Comparison of ENCODE assay signal across 13 mouse cellular contexts in genomic region chr17:32904414-32904813, GRCm38 (mm10). TPM values are rescaled to one million over a fixed set of nuclear protein-coding genes. Genes with fewer than 3 reads are reported as not detected.
DNase-seq lines count a peak whose midpoint lies in the region; ATAC-seq and TF ChIP-seq lines count a peak whose summit lies in the region.
"Had no signal": no experiment of that assay in that cellular context is flagged by ENCODE, and none has a peak within 500 bp of the region (broad histone marks: within the 10 kb centered on the region; RNA-seq: fewer than 3 reads in every experiment).

No protein-coding gene starts in this region.

- no peak for TF ChIP-seq POLR2A in small intestine, adult 2 months (IDR thresholded peaks at IDR 0.05; ENCODE audit: low read depth, low read length)

- no peaks in the 10 kb centered on the region for H3K27me3 ChIP-seq in forebrain, embryonic 14.5 days (replicated peaks; ENCODE audit: control insufficient read depth, insufficient read depth, low read length)
- H3K27me3 ChIP-seq in forebrain, embryonic 16.5 days (replicated peaks; ENCODE audit: control insufficient read depth, insufficient read depth, low read length): 0 out of 2 replicates have a peak, but pooled peaks cover 5% of the 10 kb centered on the region
- H3K27me3 ChIP-seq in lung, embryonic 14.5 days (ENCODE audit: insufficient read depth, low read length): no peaks in the 10 kb centered on the region
- H3K27me3 ChIP-seq in small intestine, adult 2 months (ENCODE audit: control insufficient read depth, insufficient read depth, low read length): no peaks in the 10 kb centered on the region
- H3K27me3 ChIP-seq in forebrain, embryonic 13.5 days: peaks cover 11% of the 10 kb centered on the region
- H3K27me3 ChIP-seq: forebrain, embryonic 15.5 days; stomach, embryonic 15.5 days had no signal

- 69% methylated on average over 2 of the region's 2 CpGs for WGBS in forebrain, embryonic 14.5 days
- WGBS in forebrain, embryonic 16.5 days: 68% methylated on average over 2 of the region's 2 CpGs
- 56% methylated on average over 2 of the region's 2 CpGs for WGBS in lung, embryonic 14.5 days
- WGBS in small intestine, adult 2 months: 48% methylated on average over 2 of the region's 2 CpGs
- 60% methylated on average over 2 of the region's 2 CpGs for WGBS in forebrain, embryonic 13.5 days

- no peaks in the 10 kb centered on the region for H3K9me3 ChIP-seq in forebrain, embryonic 14.5 days (replicated peaks; ENCODE audit: control insufficient read depth, low read length)
- no peaks in the 10 kb centered on the region for H3K9me3 ChIP-seq in forebrain, embryonic 16.5 days (ENCODE audit: control insufficient read depth, low read length)
- no peaks in the 10 kb centered on the region for H3K9me3 ChIP-seq in lung, embryonic 14.5 days (ENCODE audit: low read depth, low read length)
- H3K9me3 ChIP-seq in forebrain, embryonic 13.5 days (replicated peaks): no peaks in the 10 kb centered on the region
- H3K9me3 ChIP-seq: forebrain, embryonic 15.5 days; stomach, embryonic 15.5 days had no signal

- no peaks in the 10 kb centered on the region for H3K36me3 ChIP-seq in forebrain, embryonic 14.5 days (ENCODE audit: control insufficient read depth, insufficient read depth, low read length)
- H3K36me3 ChIP-seq in forebrain, embryonic 16.5 days (ENCODE audit: control insufficient read depth, insufficient read depth): no peaks in the 10 kb centered on the region
- no peaks in the 10 kb centered on the region for H3K36me3 ChIP-seq in lung, embryonic 14.5 days (ENCODE audit: insufficient read depth)
- peaks cover 48% of the 10 kb centered on the region for H3K36me3 ChIP-seq in small intestine, adult 2 months (ENCODE audit: control insufficient read depth, insufficient read depth, low read length)
- no peaks in the 10 kb centered on the region for H3K36me3 ChIP-seq in forebrain, embryonic 13.5 days (ENCODE audit: poor library complexity, severe bottlenecking)
- H3K36me3 ChIP-seq: forebrain, embryonic 15.5 days; stomach, embryonic 15.5 days had no signal

- H3K4me1 ChIP-seq in forebrain, embryonic 14.5 days (ENCODE audit: control insufficient read depth, insufficient read depth, low read length): no peaks in the 10 kb centered on the region
- H3K4me1 ChIP-seq in forebrain, embryonic 16.5 days (replicated peaks; ENCODE audit: control insufficient read depth, insufficient read depth, low read length): no peaks in the 10 kb centered on the region
- no peaks in the 10 kb centered on the region for H3K4me1 ChIP-seq in lung, embryonic 14.5 days (ENCODE audit: insufficient read depth)
- H3K4me1 ChIP-seq in small intestine, adult 2 months (ENCODE audit: control insufficient read depth, insufficient read depth, insufficient read length, low read length): peaks cover 5% of the 10 kb centered on the region
- no peaks in the 10 kb centered on the region for H3K4me1 ChIP-seq in forebrain, embryonic 13.5 days
- H3K4me1 ChIP-seq: forebrain, embryonic 15.5 days had no signal

- H3K4me2 ChIP-seq in forebrain, embryonic 14.5 days (ENCODE audit: low read length): no peak overlapping the region
- no peak overlapping the region for H3K4me2 ChIP-seq in forebrain, embryonic 16.5 days (ENCODE audit: low read length)
- no peak overlapping the region for H3K4me2 ChIP-seq in lung, embryonic 14.5 days
- H3K4me2 ChIP-seq in forebrain, embryonic 13.5 days: no peak overlapping the region
- H3K4me2 ChIP-seq: forebrain, embryonic 15.5 days; midbrain, embryonic 11.5 days; stomach, embryonic 15.5 days had no signal

- DNase-seq in forebrain, embryonic 14.5 days (ENCODE audit: low spot score): peak; percentile 10
- peak; percentile 36 for DNase-seq in lung, embryonic 14.5 days
- no peak for DNase-seq in lung, adult 18-20 months
- peak; percentile 5 for DNase-seq in T-cell, adult 2 months (ENCODE audit: low spot score)
- DNase-seq in frontal cortex, adult 2 months (ENCODE audit: extremely low spot score in 1 of 2, low spot score in 1 of 2): no peak

- no peak overlapping the region for H3K4me3 ChIP-seq in forebrain, embryonic 14.5 days (ENCODE audit: low read depth, low read length)
- H3K4me3 ChIP-seq in forebrain, embryonic 16.5 days (replicated peaks; ENCODE audit: low read length): no peak overlapping the region
- H3K4me3 ChIP-seq in lung, embryonic 14.5 days (ENCODE audit: low read depth, low read length): no peak overlapping the region
- H3K4me3 ChIP-seq in small intestine, adult 2 months (ENCODE audit: low read depth, low read length): no peak overlapping the region
- no peak overlapping the region for H3K4me3 ChIP-seq in forebrain, embryonic 13.5 days
- H3K4me3 ChIP-seq: forebrain, embryonic 15.5 days; stomach, embryonic 15.5 days had no signal

- peak; percentile 46 for TF ChIP-seq CTCF in lung, embryonic 14.5 days (IDR thresholded peaks at IDR 0.05; ENCODE audit: low read depth)
- peak; percentile 27; the same call in 1 of the 2 replicates for TF ChIP-seq CTCF in small intestine, adult 2 months (IDR thresholded peaks at IDR 0.05; ENCODE audit: extremely low read depth, insufficient read length, insufficient replicate concordance, low read depth, low read length)

- H3K27ac ChIP-seq in forebrain, embryonic 14.5 days (ENCODE audit: low read depth, low read length): no peak overlapping the region
- H3K27ac ChIP-seq in forebrain, embryonic 16.5 days (ENCODE audit: low read length): no peak overlapping the region
- H3K27ac ChIP-seq in lung, embryonic 14.5 days (ENCODE audit: low read depth): no peak overlapping the region
- H3K27ac ChIP-seq in small intestine, adult 2 months (ENCODE audit: insufficient read depth, low read depth, low read length): no peak overlapping the region
- H3K27ac ChIP-seq in forebrain, embryonic 13.5 days: no peak overlapping the region
- H3K27ac ChIP-seq: forebrain, embryonic 15.5 days; stomach, embryonic 15.5 days had no signal

- no peak for ATAC-seq in forebrain, embryonic 14.5 days
- no peak for ATAC-seq in forebrain, embryonic 16.5 days
- ATAC-seq in lung, embryonic 14.5 days (ENCODE audit: insufficient read depth): no peak
- ATAC-seq in forebrain, embryonic 13.5 days: no peak
- ATAC-seq: forebrain, embryonic 15.5 days had no signal

- H3K9ac ChIP-seq in forebrain, embryonic 14.5 days (ENCODE audit: low read length): no peak overlapping the region
- H3K9ac ChIP-seq in forebrain, embryonic 16.5 days (replicated peaks; ENCODE audit: low read depth, low read length): no peak overlapping the region
- no peak overlapping the region for H3K9ac ChIP-seq in lung, embryonic 14.5 days
- H3K9ac ChIP-seq in forebrain, embryonic 13.5 days: no peak overlapping the region
- H3K9ac ChIP-seq: forebrain, embryonic 15.5 days; stomach, embryonic 15.5 days had no signal

RNA-seq across cellular contexts. Expression of gene Cyp4f14, which starts 12.7 kb away (rescaled TPM):
- polyA plus RNA-seq in forebrain, embryonic 14.5 days (2014; fragmentation: Nextera tagmentation; extraction: Ambion mirVana): 0.10 TPM in 1 of 2 replicates, not detected in the other
- 0.18 and 0.27 TPM in 2 replicates for polyA plus RNA-seq in forebrain, embryonic 16.5 days (2015; fragmentation: Nextera tagmentation; extraction: Ambion mirVana)
- polyA plus RNA-seq in lung, embryonic 14.5 days (2014; fragmentation: Nextera tagmentation; extraction: Ambion mirVana): not detected in 2 replicates
- polyA plus RNA-seq in small intestine, adult 2 months (2012; rRNA removed): 364 and 1,373 TPM in 2 replicates
- 12.2 and 15.1 TPM in 2 replicates for polyA plus RNA-seq in frontal cortex, adult 2 months (2012; rRNA removed)
- polyA plus RNA-seq in forebrain, embryonic 13.5 days (2015; fragmentation: Nextera tagmentation; extraction: Ambion mirVana): not detected in 2 replicates
- polyA plus RNA-seq: heart, embryonic 14.5 days; limb, embryonic 11.5 days; midbrain, embryonic 11.5 days had no signal

RNA-seq across cellular contexts. Expression of gene Zfp870, which starts 13.0 kb away (rescaled TPM):
- 8.5 and 10.9 TPM in 2 replicates for polyA plus RNA-seq in forebrain, embryonic 14.5 days (2014; fragmentation: Nextera tagmentation; extraction: Ambion mirVana)
- 8.1 and 10.4 TPM in 2 replicates for polyA plus RNA-seq in forebrain, embryonic 16.5 days (2015; fragmentation: Nextera tagmentation; extraction: Ambion mirVana)
- 7.9 and 8.8 TPM in 2 replicates for polyA plus RNA-seq in lung, embryonic 14.5 days (2014; fragmentation: Nextera tagmentation; extraction: Ambion mirVana)
- 0.09 and 0.30 TPM in 2 replicates for polyA plus RNA-seq in small intestine, adult 2 months (2012; rRNA removed)
- 5.7 TPM in 2 replicates for polyA plus RNA-seq in frontal cortex, adult 2 months (2012; rRNA removed)
- polyA plus RNA-seq in forebrain, embryonic 13.5 days (2015; fragmentation: Nextera tagmentation; extraction: Ambion mirVana): 6.1 and 7.8 TPM in 2 replicates

RNA-seq across cellular contexts. Expression of gene Cyp4f13, which starts 42.8 kb away (rescaled TPM):
- polyA plus RNA-seq in forebrain, embryonic 14.5 days (2014; fragmentation: Nextera tagmentation; extraction: Ambion mirVana): 3.6 and 4.5 TPM in 2 replicates
- polyA plus RNA-seq in forebrain, embryonic 16.5 days (2015; fragmentation: Nextera tagmentation; extraction: Ambion mirVana): 8.0 and 8.4 TPM in 2 replicates
- polyA plus RNA-seq in lung, embryonic 14.5 days (2014; fragmentation: Nextera tagmentation; extraction: Ambion mirVana): 8.1 and 8.5 TPM in 2 replicates
- 45.0 and 112 TPM in 2 replicates for polyA plus RNA-seq in small intestine, adult 2 months (2012; rRNA removed)
- polyA plus RNA-seq in frontal cortex, adult 2 months (2012; rRNA removed): 36.3 and 42.6 TPM in 2 replicates
- 5.6 and 6.0 TPM in 2 replicates for polyA plus RNA-seq in forebrain, embryonic 13.5 days (2015; fragmentation: Nextera tagmentation; extraction: Ambion mirVana)

Comparison
In these comparisons a context has a peak if more than half of its experiments do, and no peak if none do; other contexts are left out.
1. DNase-seq: peak in forebrain, embryonic 14.5 days (single experiment), lung, embryonic 14.5 days (single experiment) and T-cell, adult 2 months (single experiment); none in lung, adult 18-20 months (0 of 2) and frontal cortex, adult 2 months (0 of 2).
2. RNA of gene Cyp4f14, which starts 12.7 kb away (polyA plus RNA-seq): 364 to 1,373 TPM in small intestine, adult 2 months; 12.2 to 15.1 TPM in frontal cortex, adult 2 months, 0.18 to 0.27 TPM in forebrain, embryonic 16.5 days, not detected in lung, embryonic 14.5 days, 0.10 TPM in forebrain, embryonic 14.5 days and not detected in forebrain, embryonic 13.5 days; every median in the first group is over 10 times any median in the second.